Mouse (Mus musculus) layer of hippocampus, postnatal 14 days (tissue): ENCODE measurements around the gene Timp4. TPM values are rescaled to one million over a fixed set of nuclear protein-coding genes. Genes with fewer than 3 reads are reported as not detected.
A peak's percentile ranks its signal among the peaks of the same experiment; 100 is the strongest.
"Not testable (repeated sequence)": the region's sequence is repeated elsewhere in the genome, so short reads cannot be mapped to it uniquely, and the experiment has no call there.

Source experiments
- DNase-seq, 2 experiments: peaks; one replicate each; pipeline ENCODE4 v3.0.0; 2021 to 2022; ENCODE audit warnings: low spot score in 2 of 2, mixed read lengths in 1 of 2
- total RNA-seq, 2 experiments: library from RNA; stranded (reverse); gene quantifications; 2 replicates each; pipeline ENCODE4 v1.2.3; 2021

Gene Timp4
- total RNA-seq, 2 experiments from 2014 or later = 25.2 to 34.6 TPM

DNA sequence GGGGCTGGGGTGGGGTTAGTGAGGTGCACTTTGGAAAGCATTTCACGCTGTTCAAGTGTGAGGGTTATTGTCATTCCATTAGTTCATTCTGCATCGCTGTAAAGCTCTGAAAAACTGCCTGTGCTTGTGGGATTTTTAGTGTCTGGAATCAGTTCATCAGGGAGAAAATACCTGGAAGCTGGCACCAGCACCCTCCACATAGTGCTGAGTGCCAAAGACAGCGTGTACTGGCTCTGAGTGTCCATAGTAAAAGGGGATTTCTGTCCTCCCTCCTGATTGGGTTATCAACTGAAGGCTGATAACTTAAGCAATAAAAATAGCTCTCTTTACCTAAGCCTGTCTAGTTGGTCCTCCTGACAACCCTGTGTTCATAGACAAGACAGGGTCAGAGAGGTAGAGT, 8.5 kb upstream of the Timp4 start:
- DNase-seq = no peak

DNA sequence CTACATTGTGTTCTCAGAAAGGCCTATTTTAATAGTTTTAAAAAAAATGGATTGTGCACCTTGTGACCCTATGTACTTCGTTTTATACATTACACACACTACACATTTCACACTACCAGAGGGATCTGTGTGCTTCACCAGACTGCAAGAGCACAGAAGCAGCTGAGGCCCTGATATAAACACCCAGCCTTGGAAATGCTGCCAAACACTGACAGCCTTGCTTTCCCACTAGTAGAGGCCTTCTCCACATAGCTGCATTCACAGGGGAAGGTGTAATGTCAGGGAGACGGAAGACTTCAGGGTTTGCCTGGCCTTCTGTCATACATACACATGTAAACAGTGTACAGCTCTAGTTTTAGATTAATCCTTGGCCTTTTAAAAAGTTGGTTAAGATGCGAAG, 3.2 kb upstream of the Timp4 start:
- no peak for DNase-seq

DNA sequence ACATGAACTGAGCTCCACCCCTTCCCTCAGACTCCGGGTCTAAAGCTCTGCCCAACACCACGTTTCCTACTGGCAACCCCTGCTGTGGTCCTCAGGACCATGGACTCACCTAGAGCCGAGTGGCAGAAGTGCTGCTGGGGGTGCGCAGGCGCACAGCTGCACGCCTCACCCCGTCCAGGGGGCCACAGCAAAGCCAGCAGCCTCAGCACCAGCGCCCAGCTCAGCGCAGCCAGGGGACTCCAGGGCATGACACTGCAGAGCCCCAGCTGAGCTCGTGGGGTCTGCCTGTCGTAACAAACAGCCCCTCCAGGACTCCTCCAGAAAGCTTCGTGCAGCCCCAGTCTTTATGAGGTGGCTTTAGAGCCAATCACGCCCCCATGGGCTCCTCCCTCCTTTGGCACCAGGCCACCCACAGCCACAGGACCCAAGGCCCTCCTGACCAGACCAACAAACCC, 447 bp downstream of the Timp4 start:
- peak; percentile 48 to 57 for DNase-seq

DNA sequence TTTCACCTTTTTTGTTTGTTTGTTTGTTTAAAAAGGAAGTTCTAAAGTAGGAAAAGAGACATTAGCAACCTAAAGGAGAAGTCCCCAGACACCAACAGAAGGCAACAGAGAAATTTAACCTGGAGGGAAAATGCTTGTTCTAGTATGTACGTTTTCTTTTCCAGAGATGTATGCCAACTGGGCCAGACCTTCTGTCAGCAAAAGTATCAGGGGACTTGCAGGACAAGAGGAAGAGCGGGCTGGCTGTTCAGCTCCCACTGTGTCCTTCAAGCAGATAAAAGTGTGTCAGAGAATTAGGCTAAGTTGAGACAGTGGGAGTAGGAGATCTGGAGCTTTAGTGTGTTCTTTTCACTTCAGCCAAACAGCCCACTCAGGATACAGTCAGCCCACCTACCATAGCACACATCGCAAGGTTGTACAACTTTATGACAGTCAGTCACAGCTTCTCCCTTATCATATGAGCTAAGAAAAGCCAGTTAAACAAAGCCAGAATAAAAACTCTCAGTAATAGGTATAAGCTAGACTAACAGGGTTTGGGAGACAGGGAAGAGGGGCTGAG, 6.4 kb downstream of the Timp4 start:
- no peak for DNase-seq

DNA sequence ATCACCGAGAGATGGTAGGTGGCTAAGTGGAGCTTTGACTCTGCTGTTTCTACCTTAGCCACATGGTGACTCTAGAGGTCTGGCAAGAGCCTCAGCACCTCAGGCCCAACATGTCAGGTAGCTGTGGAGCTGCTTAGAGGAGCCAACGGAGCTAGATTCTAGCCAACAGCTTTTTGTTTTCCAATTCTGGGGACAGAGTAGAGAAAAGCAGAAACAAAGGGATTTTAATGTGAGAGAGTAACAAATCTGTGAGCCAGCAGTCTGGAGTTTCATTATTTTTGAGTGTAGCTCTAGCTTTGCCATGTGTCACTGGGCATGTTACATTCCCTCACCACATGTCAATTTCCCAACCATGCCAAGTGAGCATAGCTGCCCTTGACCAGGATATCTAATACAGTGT, 7.8 kb downstream of the Timp4 start:
- peak in 1 of 2 experiments; percentile 55 for DNase-seq

DNA sequence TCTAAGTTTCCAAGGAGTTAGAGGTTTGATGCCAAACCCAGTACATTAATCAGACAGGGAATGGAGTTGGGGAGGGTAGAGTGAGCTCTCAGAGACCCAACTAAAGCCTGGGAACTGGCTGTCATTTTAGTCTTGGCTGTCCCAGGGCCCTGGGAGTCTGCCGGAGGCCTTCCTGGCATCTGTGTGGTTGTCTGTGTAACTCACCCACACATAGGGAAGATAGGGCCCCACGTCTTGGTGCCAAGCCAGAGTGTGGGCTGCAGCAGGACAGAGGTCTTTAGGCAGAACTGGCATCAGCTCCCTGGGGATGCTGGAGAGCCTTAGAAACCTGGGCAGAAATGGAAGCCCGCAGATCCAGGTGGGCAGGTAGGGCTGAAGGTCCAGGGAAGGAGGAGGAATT, 10.1 kb downstream of the Timp4 start:
- DNase-seq = no peak

DNA sequence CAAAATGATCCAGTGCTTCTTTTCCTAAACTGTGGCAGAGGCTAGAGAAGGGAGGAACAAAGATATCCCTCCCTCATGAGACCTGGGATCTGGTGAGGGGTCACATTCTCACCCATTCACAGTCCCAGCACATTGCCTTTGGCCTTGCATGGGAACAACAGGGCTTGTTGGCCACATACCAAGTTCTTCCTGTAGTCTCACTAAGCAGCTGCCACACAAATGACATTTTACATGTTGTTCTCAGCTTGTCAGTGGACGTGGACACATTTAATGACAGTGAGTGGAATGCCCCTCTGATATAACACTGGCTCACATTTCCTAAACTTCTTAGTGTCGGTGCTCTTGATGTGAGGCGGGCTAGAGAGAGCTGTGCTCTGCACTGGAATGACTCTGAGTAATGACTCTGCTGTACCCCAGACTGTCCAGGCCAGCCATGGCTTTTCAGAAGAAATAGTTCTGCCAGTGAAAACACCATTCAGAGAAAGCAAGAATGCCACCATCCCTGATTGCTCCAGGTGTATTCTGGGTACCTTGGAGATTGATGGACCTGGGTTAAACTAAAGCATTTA, 10.8 kb downstream of the Timp4 start:
- no peak for DNase-seq

DNA sequence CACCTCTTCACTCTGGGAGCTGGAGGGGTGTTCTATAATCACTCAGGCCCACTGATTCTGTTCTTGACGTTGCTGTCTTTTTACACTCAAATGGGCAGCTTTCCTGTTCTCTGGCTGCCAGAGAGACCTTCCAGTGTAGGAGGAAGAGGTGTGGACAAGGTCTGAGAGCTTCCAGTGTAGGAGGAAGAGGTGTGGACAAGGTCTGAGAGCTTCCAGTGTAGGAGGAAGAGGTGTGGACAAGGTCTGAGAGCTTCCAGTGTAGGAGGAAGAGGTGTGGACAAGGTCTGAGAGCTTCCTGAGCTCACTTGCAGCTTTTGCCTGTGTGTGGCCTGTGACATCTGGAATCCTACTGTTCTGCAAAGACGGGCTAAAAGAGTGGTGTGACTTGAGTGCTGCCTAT, 11.6 kb downstream of the Timp4 start:
- not testable (repeated sequence) for DNase-seq

DNA sequence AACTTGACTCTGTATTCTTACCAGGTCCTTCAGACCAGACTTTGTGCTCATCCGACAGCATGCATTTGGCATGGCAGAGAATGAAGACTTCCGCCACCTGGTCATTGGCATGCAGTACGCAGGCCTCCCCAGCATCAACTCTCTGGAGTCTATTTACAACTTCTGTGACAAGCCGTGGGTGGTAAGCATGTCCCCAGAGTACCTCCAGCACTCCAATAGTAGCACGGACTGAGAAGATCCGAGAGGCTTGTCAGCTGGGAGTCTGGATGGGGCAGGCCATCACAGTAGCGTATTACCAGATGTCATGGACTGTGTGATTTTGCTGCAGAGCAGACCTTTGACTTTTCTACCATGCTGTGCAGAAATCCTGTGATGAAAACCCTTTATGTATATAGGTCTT, 12.7 kb downstream of the Timp4 start:
- no peak for DNase-seq

DNA sequence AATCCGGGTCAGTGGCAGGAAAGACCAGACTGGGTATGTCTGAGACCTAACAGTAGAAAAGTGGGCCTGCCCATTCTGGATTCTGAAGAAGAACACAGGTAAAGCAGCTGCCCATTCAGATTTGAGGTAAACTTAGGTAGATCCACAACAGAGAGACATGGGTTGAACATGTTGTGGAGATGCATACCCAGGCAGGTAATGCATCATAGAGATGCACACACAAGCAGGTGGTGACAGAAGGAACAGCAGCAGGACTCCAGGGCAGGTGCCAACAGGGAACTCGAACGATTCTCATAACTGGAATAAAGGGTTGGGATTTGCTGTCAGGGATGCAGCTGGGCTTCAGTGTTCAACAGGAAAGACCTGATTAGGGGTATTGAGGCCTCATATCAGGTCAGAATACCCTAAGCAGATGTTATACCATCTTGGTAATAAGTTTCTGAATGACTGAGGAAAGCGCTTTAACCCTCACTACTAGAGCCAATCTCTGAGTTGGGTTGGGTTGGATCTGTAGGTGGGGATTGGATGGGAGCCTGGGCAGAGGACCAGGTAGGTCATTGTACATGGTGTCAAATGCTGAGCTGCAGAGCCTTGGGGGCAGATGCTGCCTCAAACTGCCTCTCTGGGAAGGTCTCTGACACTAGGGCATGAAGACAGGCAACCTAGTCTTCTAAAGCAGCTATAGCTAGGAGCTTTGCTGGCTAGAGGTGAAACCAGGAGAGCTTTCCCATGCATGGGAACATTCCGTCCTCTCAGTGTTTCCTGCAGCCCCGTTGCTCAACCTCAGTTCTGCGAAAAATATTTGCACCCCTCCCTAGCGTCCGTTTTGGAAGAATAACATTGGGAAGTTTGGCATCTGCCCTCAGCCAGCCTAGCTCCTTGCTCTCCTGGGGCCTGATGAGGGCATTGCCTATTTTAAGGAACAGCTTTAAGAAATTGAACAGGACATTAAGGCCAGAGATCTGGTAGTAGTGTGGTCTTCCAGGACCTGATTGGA, 13.7 kb downstream of the Timp4 start:
- no peak for DNase-seq

DNA sequence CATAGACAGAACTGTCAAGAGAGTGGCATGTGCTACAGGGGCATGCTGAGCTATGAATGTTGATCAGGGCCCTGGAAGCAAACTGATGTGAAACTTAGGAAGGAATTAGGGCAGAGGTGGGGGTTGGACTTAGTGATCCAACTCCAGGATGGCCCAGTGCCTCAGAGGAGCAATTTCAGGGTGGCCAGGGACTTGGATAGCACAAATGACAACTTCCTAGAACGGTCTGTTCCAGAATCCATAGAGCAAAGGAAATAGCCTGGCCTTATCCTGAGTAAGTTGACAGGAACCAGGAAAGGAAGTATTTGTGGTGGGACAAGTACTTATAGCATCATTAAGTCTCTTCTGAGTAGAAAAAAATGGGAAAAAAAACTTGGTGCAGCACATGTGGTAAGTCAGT, 19.4 kb downstream of the Timp4 start:
- no peak for DNase-seq

DNA sequence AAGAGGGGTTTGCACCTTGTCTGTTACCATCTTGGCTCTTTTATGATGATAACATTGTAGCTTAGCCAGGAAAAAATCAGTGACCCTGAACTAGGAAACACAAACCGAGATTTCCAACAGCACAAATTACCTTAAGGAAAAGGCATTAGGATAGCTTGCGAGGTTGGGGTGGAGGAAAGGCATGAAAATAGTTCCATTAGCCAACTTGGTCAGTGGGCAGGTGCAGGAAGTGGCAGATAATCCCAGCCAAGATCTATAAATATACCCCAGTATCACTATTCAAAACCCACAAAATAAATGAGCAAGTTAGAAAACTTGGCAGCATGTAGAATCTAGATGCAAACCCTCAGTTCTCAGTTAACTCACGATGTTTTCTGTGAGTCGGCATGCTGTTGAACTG, 20.2 kb downstream of the Timp4 start:
- DNase-seq = no peak

DNA sequence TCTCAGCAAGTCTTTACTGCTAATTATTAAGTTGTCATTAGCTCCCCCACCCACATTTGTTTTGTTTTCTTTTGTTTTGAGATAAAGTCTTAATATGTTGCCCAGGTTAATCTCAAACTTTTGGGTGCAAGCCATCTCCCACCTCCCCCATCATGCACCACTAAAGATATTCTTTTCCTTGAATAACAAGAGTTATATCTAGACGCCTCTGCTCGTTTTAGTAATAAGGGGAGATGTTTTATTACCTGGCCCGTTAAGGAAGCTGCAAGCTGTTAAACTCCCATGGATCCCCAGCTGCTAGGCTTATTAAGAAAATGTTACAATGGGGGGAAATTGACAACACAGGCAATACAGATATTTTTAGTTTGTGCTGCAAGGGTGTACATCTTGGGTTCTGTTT, 21.4 kb downstream of the Timp4 start:
- no peak for DNase-seq

DNA sequence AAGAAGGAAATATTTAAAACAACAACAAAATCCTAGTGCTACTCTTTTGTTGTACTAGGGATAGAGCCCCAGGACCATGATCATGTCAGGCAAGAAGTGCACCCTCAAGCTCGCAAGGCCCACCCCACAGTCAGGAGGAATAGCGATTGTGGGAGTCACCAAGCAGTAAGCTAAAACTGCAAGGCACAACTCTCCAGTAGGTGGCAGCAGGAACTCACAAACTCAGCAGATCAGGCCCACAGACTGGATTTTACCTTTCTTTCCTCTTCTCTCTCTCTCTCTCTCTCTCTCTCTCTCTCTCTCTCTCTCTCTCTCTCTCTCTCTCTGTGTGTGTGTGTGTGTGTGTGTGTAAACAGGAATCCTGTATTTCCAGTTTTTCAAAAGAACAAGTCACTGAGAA, 24.5 kb downstream of the Timp4 start:
- DNase-seq = peak; percentile 83 to 89

DNA sequence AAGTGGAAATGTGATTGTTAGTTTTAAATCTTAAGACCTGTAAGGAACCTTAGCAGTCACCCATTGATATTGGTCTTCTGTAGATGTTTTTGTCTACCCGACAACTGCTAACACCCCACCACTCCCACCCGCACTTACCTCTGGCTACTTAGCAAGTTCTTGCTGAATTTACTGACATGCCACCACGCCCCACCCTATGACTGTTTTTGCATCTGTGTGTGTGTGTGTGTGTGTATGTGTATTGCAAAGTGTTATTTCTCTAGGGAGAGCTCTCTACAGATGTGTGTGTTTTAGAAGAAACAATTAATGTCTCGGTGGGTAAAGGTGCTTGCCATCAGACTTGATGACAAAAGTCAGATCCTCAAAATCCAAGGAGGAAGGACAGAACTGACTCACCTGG, 25.0 kb downstream of the Timp4 start, which contains the start of gene Gm17482:
Gene Gm17482, plus strand, starts transcription at position 301 of the 400 bp plus-strand sequence.
- no peak for DNase-seq

DNA sequence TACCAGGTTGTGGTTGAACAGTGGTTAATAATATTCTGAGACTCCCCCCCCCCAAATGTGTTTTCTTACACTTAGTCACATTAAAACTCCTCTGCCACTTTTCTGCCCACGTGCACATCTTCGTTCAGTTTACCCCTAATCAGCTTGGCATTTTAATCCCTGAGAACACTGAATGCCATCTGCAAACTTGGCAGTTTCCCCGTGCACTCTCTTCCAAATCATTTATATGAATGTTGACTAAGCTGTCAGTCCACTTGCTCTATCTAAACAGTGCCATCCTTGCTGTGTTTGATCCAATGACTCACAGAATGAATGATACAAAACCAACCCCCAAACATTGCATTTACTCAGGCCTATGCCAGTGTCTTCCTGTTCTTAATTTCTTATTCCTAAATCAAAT, 26.5 kb downstream of the Timp4 start:
- peak; percentile 56 to 88 for DNase-seq

DNA sequence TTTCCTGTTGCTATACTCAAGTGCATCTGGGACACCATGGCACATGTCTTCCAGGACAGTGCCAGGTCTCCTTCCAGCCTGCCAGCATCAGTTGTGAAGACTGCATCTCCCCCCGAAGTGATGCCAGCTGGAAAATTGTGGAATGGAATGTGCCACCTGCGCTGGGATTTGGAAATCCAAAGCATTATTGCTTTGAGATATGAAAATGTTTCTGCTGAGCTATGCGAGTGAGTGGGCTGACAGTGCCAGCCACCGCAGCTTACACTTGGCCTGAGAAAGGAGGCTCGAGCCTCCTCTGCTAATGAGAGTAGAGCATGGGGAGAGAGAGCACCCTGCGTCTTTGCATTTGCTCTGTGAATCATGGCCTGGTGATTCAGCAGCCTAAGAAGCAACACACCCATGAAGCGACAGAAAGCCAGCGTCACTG, 30.8 kb downstream of the Timp4 start:
- DNase-seq = no peak

DNA sequence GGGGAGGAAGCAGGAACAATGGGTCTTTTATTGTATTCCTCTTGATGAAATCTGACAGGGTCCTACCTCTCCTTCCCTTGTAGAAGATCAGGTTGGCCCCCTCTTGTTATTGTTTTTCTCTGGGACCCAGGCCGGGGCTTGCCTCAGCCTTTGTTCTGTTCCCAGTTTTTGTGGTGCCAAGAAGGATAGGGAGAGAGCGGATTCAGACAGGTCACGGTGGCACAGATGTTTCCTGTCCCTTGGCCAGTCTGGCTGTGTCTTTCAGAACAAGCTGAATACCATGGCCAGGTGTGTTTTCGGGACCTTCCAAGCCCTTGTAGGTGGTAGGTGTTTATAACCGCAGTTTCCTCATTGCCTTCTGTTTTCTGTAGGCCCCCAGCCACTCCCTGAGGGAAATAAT, 38.9 kb downstream of the Timp4 start:
- no peak for DNase-seq

DNA sequence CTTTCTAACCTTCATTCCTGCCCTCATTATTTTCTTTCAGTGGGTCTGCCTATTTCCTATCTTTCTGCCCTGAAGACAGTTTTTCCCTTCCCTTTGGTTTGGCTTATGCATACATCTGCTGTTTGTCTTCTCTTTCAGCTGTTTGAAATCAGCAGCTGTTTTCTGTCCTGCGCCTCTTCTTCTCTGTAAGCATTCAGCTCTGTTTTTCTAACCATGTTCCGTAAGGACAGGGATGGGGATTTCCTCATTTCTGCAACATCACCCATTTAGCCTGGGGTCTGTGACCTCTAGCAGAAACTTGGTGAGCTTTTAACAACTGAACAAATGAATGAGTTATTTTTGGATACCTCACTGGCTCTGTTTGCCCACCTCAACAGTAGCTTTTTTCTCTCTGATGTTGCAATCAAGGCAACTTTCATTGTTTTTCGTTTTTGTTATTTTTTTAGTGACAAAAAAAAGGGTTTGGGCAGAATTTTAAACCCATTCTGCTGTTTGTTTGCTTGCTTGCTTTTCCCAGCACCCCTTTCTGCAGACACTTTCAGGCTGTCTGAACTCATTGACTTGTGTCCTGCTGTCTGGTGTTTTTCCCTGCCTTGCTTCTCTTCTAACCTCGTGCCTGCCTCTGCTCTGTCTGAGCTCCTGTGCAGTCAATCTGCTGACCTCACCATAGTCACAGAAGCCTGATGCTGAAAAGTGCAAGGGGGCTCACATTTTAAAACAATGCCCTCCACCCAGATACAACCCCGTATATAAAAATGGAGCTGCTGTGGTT, 39.7 kb downstream of the Timp4 start:
- DNase-seq = no peak

DNA sequence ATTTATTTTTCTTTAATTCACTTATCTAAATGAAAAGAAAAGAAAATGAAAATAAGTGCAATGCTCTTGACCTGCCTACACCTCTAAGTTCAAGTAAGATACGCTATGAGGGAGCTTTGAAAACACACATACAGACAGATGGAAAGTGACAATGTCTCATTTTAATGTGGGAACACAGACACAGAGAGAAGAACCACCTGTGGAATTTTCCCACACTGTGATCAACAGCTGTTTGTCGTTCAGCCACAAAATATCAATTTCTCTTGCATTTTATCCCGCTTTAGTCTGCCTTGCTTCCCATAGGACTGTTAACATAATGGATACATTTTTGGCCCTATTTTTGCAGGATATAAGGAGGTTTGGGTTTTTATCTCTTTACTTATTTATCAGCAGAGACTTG, 41.2 kb downstream of the Timp4 start:
- DNase-seq = no peak

DNA sequence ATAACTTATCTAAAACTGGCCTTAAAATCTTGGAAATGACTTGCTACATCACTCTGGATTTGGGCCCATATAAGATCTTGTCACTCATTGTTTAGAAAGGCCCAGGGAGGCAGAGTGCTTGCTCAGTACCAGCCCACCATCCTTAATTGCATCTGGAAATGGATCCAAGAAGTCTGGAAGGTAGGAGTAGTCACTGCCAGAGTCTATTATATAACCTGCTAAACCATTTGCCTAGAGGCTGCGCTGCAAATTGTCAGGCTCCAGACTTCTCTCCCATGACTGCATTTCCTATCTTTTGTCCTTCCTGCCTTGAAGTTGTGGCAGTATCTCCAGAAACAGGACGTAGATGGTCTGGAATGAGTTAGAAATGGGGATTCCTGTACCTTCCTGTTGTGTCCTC, 41.8 kb downstream of the Timp4 start:
- no peak for DNase-seq
